In genomic region chr3:37292654-37293053, GRCm38 (mm10) we compare ENCODE assay signal across 18 mouse cellular contexts. TPM values are rescaled to one million over a fixed set of nuclear protein-coding genes. Genes with fewer than 3 reads are reported as not detected.
"Had no signal": no experiment of that assay in that cellular context is flagged by ENCODE, and none has a peak within 500 bp of the region (broad histone marks: within the 10 kb centered on the region; RNA-seq: fewer than 3 reads in every experiment).

No protein-coding gene starts in this region.

- H3K4me1 ChIP-seq: lung, embryonic 15.5 days; megakaryocyte, embryonic 14.5 days; midbrain, embryonic 15.5 days; neural tube, embryonic 12.5 days; stomach, embryonic 15.5 days had no signal

- H3K9ac ChIP-seq: lung, embryonic 15.5 days; midbrain, embryonic 13.5 days; midbrain, embryonic 15.5 days; neural tube, embryonic 12.5 days; stomach, embryonic 15.5 days had no signal

- H3K9me3 ChIP-seq: lung, embryonic 15.5 days; megakaryocyte, embryonic 14.5 days; midbrain, embryonic 13.5 days; midbrain, embryonic 15.5 days; neural tube, embryonic 12.5 days; stomach, embryonic 15.5 days had no signal

- H3K27ac ChIP-seq: lung, embryonic 15.5 days; macrophage; midbrain, embryonic 13.5 days; midbrain, embryonic 15.5 days; neural tube, embryonic 12.5 days; stomach, embryonic 15.5 days; stomach, postnatal 0 days had no signal

- H3K27me3 ChIP-seq: lung, embryonic 15.5 days; midbrain, embryonic 13.5 days; midbrain, embryonic 15.5 days; neural tube, embryonic 12.5 days; stomach, embryonic 15.5 days had no signal

- H3K4me2 ChIP-seq: lung, embryonic 15.5 days; midbrain, embryonic 11.5 days; midbrain, embryonic 13.5 days; midbrain, embryonic 15.5 days; neural tube, embryonic 12.5 days; stomach, embryonic 15.5 days had no signal

- H3K4me3 ChIP-seq: lung, embryonic 15.5 days; megakaryocyte, embryonic 14.5 days; midbrain, embryonic 13.5 days; midbrain, embryonic 15.5 days; neural tube, embryonic 12.5 days; stomach, embryonic 15.5 days had no signal

- H3K36me3 ChIP-seq: lung, embryonic 15.5 days; midbrain, embryonic 13.5 days; midbrain, embryonic 15.5 days; neural tube, embryonic 12.5 days; stomach, embryonic 15.5 days had no signal

- DNase-seq: lung, adult 2 months; lung, postnatal 14 days; lung, postnatal 36 days; right cerebral cortex, postnatal 14 days; thymus, adult 2 months; thymus, postnatal 25 days; thymus, postnatal 4 days had no signal

- ATAC-seq: lung, postnatal 0 days; midbrain, embryonic 13.5 days; midbrain, embryonic 15.5 days had no signal

RNA-seq across cellular contexts. Expression of gene Cetn4, which starts 19.9 kb away (rescaled TPM):
- total RNA-seq: monocyte, adult 5-6 weeks had no signal

RNA-seq across cellular contexts. Expression of gene Fgf2, which starts 55.5 kb away (rescaled TPM):
- polyA plus RNA-seq: macrophage had no signal
